Mouse (Mus musculus): ENCODE results near the gene Tmem189.
"Not testable (repeated sequence)": the region's sequence is repeated elsewhere in the genome, so short reads cannot be mapped to it uniquely, and the experiment has no call there.

The Tmem189 gene

DNA sequence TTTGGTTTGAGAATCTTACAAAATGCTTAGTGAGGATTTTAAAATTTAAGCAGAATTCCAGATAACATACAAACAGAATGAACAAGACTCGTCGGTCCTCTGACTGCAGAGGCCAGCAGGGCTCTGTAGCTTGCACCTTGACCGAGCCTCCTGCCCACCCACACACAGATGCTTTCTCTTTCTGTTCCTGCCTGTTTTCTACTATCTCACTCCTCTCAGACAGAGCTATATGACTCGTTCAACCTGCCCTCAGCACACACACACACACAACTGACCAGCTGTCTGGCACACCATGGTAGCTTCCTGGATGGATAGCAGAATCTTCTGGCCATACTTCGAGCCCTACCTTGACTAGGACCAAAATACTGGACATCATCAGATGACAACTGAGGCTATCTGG, 66.7 kb downstream of the Tmem189 start:
- no peak for DNase-seq (ENCODE audit: low spot score)

DNA sequence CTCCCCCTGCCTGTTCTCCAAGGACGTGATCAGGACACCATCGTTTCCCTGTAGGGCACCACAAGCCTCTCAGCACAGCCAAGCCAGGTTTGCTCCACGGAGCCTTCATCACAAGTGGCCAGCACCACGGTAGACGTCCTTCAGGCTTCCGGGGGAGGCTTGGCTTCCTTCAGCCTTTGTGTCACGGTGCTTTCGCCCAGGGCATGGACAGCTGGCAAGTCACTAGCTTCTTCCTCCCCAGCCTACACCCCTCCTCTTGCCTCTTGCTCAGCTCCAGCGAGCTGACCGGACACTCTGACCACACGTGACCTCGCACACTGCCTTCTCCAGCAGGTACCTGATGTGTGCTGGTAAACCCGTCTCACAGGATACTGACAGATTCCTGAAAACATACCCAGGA, 67.3 kb downstream of the Tmem189 start:
- DNase-seq (ENCODE audit: low spot score), result no peak

DNA sequence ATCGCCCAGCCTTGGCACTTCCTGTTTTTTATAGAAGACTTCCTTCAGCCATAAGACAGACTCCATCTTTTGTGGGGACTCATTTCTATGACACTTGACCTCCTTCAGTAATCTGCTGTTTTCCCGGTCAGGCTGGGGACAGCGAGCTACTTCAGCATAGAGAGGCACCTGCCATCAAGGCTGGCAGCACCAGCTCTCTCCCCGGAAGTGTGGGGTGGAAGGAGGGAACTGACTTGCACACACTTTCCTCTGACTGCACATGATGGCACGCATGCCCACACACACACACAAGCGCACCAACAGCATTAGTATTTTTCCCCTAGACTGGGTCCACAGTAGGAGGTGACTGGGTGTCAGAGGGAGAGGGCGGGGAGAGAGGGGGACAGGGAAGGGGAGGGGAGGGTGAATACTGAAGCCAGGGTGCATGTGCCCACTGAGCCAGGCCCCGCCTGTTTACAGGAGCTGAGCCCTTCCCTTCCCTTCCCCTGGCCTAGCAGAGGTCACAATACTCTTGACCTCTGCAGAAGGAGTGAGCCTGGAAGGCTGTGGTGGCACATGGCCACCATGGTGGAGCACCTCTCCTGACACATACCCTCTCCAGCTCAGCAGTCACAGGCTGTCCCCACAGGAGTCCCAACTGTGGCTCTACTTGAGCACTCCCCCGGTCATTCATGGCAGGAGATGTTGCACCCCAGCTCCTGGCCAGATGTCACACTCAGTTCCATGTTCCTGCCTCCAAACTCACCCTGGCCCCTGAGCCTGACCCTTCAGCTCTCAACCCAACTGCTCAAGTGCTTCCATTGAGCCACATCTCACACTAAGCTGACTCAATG, 68.2 kb downstream of the Tmem189 start:
- DNase-seq (ENCODE audit: low spot score), result no peak

DNA sequence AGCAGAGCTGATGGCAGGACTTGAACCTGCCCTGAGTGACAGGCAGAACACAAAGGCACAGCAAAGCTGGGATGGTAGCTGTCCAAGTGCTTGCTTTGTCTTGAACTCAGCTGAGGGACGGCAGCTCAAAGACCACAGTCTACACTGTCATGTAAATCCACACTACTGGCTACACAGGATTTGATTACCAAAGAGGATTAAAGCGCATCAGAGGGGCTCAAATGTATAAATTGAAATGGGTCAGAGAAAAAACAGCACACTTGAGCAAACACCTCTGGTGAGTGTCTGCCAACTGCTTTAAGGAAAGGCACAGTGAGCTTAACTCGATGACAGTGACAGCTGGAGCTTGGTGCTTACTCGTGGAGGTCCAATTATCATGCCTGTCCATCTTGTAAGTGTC, 72.2 kb downstream of the Tmem189 start:
- DNase-seq (ENCODE audit: low spot score), result no peak

DNA sequence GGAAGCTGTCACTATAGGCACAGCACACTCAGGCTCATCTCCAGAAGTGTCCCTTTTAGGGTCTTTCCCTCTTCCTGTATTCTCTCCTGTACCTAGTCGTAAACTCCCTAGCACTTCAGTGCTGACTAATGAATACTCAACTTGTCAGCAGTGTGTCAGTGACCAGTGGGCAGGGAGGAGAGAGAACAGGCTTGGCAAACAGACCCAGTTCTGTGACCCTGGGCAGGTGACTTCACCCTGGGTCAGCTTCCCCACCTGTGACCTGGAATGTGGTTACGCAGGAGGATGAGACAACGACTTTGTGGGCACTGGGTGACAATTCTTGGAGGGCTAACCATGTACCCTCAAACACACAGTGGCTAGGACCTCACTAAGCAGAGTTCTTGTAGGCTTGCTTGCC, 72.6 kb downstream of the Tmem189 start:
- no peak for DNase-seq (ENCODE audit: low spot score)

DNA sequence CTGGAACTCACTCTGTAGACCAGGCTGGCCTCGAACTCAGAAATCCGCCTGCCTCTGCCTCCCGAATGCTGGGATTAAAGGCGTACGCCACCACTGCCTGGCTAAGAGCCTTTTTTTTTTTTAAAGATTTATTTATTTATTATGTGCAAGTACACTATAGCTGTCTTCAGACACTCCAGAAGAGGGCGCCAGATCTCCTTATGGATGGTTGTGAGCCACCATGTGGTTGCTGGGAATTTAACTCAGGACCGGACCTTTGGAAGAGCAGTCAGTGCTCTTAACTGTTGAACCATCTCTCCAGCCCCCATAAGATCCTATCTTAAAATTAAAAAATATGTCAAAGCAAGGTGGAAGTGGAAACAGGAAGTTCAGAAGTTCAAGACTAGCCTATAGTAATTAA, 76.3 kb downstream of the Tmem189 start:
- DNase-seq (ENCODE audit: low spot score), result not testable (repeated sequence)

DNA sequence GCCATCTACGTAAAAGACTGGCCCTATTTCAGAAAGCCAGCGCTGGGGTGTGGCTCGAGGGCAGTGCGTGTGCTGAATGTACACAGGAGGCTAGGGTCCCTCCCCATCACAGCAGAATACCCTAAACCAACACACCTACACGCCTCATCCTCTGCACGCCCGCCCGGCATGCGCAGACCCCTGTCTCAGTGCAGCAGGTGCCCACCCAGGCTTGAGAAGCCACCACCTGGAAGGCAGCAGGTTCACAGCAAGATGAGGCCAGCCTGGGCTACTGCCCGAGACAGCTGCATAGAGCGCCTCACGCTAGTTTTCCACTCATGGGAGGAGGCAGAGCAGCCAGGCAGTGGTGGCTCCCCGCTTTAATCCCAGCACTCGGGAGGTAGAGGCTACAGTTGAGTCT, 77.5 kb downstream of the Tmem189 start:
- DNase-seq (ENCODE audit: low spot score), result no peak

DNA sequence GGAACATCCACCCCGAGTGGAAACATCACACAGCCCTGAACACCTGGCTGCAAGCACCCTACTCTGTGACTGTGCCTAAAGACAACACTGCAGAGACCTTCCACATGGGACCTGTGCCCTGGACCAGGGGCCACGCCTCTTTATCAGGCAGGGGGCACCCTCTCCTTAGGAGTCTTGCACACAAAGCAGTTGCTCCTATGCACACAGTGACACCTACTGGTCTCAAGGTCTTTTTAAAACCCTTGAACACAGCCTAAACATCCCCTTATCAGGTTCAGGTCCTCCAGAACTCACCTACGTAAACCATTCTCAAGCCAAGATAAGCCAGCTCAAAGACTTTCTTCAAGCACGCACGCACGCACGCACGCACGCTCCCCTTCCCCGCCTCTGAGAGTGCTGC, 78.3 kb downstream of the Tmem189 start:
- no peak for DNase-seq (ENCODE audit: low spot score)

DNA sequence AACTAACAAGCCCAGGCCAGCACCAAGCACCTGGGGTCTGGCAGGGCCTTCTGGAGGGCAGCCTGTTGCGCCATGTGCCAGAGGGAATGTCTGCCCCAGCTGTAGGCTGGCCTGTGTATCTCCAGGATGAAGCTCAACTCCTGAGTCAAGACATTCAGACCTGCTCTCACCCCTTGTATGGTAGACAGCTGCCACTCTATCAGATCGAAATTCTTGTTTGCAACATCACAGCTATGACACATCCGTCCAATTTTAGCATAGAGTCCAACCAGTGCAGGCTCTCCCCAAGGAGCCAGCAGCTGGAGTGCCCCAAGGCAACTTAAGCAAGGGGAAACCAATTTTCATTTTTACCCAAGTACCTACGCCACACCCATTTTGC, 82.9 kb downstream of the Tmem189 start:
- DNase-seq (ENCODE audit: low spot score), result no peak

DNA sequence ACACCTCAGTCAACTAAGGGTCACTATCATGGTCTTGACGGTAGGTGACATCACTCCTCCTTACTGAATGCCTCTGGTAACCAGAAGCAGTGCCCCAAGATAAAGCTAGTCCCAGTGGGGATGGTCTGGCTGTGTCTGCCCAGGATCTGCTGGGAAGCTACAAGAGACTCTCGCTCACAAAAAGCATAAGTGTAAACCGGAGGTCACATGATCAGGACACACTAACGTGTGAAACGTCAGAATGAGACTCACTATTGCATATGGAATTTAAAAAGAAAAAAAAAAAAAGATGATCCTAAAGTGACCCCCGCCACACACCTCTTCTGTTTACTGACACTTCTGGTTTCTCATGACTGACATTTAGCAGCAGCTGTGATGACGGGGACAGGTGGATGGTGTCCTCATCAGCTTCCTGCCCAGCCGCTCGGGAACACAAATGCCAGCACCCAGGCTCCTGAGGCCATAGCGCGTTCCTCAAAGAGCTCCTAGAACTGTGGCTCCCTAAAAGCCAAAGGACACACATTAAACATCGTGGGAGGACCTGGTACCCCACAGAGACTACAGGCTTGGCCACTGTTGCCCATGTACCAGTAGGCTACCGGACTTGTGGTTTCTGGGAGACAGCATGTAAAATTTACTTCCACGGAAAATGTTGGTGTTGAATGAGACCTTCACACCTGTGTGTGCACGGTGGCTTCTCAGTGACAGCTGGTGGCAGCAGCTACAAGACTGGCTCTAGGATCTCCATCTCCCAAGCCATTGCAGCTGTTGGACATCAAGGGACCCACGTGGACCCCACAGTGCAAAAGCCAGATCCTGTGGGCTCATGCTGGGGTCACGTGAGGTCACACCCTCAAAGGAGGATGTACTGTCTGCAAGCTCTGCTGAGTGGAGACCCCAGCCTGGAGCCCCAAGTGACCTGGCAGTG, 83.5 kb downstream of the Tmem189 start:
- DNase-seq (ENCODE audit: low spot score), result no peak

DNA sequence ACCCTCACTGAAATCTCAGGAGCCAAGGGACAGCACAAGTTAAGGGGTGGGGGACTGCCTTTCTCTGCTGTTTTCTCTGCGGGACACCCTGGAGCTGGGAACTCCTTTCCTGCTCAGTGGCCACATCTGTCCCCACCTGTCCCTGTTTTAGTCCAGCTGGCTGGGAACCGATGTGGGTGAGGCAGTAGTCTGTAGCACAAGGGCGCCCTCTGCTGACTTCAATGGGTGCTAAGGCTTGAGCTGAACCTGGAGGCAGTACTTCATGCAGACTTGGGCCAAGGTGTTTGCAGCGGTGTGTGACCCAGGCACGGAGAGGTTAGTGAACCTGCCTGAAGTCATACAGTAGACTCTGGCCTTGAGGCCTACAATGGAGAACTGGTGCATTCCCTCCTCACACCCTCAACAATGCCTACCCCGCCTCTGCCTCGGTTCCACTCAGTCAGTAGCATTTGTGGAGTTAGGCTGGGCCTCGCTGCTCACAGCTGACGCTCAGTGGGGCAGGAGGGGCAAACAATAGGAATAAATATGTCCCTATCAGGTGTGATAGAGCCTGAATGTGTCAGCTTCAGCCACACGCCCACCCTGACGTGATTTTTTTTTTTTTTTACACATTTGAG, 84.3 kb downstream of the Tmem189 start:
- DNase-seq (ENCODE audit: low spot score), result peak; percentile 92

DNA sequence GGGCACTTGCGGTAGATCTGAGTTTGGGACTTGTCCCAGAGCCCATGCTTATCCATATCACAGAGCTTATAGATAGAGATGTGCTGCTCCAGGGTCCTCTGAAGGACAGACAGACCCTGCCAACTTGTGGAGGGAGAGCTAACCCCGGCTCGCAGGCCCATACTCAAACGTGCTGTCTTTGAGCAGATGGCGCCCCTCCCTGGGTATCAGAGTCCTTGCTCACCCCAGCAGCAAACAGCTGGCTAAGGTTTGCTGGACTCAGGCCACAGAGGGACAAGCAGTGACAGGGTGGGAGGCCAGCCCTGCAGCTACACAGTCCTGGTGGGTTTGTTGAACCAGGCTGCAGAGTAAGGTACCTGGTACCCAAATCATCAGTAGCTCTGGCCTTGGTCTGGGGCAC, 86.6 kb downstream of the Tmem189 start:
- no peak for DNase-seq (ENCODE audit: low spot score)

DNA sequence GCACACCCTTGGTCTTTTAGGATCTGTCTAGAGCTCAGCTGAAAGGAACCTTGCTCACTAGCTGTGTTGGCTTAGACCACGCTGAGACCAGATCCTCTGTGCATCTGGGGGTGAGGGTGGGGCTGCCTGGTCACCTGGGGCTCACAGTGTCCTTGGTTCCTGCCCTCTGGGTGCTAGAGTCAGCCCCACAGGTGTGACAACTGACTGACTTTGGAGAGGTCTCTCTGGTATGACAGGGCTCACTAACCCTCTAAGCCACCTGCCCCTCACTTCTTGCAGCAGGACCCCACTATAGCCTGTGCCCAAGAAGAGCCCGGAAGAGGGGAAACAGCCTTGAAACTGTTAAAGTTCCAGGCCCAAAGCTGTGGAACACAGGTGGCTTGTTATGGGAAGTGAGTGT, 87.3 kb downstream of the Tmem189 start:
- DNase-seq (ENCODE audit: low spot score), result no peak

DNA sequence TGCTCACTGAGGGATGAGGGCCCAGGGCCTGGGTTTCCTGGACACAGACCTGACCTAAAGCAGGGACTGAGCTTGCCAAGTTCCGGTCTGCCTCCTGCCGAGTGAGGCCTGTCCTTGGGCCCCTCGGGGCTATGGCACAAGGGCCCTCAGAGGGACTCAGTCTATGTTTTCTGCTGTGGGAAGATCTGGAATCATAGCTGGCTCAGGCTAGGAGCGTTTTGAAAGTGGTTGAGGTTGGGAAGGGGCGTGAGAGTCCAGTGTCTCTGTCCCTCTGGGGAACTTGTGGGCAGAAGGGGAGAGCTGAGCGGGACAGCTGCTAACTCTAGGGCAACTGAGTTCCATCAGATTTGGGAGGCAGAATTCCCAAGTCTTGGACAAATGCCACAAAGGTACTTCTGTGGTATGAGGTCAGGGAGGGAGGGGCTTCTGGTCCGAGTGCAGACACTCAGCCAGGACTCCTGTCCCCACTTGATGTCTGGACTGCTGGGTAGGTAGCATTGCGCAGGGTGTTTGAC, 89.1 kb downstream of the Tmem189 start:
- DNase-seq (ENCODE audit: low spot score), result no peak

DNA sequence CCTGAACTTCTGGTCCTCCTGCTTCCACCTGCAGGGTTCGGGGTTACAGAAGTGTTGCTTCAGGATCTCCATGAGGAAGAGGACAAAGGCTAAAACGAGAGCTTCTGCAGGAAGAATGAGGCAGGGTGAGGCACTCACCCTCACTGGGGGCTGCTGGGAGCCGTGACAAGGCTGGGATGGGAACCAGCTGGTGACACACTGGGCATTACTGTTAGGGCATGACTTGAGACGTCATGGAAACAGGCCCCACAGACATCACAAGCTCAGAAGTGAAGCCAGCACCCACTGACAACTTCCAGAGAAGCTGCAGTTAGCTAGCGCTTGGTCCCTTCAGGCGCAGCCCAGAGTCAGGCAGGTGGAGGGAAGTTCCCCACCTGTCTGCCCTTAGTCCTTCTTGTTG, 89.7 kb downstream of the Tmem189 start:
- DNase-seq (ENCODE audit: low spot score), result no peak

DNA sequence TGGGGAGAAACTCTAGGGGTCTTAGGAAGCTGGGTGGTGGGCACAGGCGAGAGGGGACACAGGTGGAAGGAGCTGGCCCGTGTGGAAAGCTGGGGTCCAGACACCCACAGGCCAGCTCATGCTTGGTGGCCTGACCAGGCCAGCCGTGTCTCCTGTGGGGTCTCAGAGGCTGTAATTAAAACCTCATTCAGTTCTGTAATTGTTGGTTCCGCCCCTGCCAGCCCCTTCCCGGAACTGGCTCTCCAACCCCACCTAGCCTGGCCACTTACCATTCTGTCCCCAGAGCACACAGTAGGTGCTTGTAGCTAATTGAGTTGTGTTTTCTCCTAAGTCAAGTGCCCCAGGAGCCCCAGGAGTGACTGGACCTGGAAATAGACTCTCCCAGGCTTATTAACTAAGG, 90.4 kb downstream of the Tmem189 start:
- no peak for DNase-seq (ENCODE audit: low spot score)

DNA sequence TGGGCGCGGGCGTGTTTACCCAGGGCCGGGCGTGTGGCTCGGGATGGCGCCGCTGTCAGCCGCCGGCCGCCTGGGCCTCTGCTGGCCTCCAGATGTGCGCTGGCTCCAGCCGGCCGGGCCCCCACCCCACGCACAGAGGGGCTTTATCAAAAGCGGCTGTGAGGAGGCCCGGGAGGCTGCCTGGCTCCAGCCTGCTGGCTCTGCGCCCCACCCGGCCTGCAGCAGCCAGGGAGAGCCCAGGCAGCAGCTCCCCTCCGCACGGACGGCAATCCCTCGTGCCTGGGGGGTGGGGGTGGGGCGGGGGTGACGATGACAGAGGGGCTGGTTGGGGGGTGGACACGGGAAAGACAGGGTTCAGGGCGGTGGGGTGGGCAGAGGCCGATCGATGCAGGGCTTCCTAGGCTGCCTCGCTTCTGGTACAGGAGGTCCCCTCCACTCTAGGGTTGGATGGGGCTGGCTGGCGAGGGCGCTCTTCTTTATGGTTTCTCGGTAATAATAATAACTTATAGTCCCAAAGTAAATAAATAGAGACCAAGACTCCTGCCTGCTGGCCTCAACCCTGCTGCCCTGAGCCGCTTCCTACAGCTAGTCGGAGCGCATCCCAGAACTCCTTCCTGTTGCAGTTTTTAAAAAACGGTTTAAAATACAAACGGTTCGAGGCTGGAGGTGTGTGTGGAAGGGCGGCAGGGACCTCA, 92.0 kb downstream of the Tmem189 start:
- no peak for DNase-seq (ENCODE audit: low spot score)

DNA sequence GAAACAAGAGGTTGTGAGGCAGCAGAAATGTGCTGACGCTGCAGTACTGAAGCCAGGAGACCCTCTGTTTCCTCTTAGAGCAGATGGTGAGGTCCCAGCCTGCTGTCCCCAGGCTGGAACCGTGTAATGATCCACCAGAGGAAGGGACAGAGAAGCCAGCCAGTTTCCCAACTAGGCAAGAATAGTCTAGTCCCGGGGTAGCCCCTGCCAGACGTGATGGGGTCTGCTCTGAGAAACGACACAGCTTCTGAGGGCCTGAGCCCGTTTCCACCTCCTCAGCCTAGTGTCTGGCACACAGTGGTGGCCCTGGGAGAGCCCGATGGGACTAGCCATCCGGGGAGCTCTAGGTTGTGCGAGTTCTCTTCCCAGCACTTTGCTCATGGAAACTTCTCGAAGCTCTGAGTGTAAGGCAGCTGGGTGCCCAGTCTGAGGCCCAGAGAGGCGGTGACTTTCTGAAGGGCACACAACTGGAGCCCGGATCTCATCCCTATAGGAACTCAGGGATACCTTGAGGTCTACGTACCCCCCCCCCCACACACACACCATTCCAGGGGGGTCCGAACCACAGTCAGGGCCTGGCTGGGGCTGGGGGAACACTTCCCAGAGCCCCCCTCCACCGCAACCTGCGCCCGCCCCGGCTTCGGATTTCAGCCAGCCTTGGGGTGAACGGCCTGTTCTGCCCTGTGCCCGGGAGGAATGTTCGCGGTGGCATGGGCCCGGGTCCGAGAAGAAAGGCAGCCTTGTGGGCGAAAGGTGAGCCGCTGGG, 92.7 kb downstream of the Tmem189 start:
- DNase-seq (ENCODE audit: low spot score), result no peak

DNA sequence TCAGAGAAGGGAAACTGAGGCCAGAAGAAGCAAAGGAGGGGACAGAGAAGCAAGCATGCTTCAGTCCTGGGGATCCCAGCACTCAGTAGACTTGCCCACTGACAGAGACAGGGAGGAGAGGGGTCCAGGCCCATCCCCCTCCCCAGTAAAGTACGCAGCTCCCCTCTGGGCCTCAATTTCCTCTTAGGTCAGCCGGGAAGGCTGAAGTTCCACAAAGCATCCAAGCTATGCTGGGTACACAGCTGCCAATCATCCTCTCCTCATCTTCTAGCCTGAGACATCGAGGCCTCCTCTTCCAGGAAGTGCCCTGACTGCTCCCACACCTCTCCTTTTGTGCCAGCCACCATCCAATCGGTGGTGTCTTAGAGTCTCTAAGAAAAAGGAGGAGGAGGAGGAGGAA, 93.4 kb downstream of the Tmem189 start:
- no peak for DNase-seq (ENCODE audit: low spot score)

DNA sequence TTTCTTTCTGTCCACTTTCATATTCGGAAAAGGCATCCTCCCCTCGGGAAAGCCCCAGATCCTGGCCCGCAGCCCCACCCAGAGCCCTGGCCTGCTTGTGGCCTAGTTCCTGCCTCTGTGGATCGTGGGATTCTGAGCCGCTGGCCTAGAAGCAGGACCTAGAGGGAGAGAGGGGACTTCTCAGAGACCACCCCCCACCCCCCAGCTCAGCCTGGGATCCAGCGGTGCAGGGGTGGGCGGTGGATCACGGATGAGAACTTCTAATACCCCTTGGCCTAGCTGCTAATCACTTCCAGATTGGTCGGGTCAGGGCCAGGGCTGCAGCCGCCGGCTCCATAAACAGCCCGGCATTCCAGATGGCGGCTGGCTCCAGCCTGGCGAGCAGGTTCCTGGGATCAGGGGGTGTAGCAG, 93.9 kb downstream of the Tmem189 start:
- DNase-seq (ENCODE audit: low spot score), result no peak

DNA sequence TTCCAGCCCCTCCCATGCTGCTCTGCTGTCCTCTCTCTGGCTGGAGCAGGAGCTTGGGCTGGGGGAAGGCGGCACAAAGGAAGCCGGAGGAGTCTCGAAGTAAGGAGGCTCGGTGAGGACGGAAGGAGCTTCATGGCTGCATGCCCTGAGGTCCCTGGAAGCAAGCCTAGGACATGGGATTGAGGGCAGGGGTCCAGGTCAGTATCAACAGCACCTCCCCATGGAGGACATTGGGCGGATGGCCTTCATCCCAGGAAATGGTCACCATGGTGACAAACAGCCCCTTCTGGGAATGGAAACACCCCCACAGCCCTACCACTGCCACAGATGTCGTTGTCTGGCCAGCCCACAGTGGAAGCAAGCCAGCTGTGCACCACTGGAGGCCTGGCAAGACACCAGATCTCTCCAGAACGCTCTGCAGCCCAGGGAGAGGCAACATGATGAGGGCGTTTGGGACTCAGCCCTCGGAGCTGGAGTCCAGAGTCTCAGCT, 95.1 kb downstream of the Tmem189 start:
- DNase-seq (ENCODE audit: low spot score), result peak; percentile 57
